Mouse (Mus musculus) midbrain, embryonic 15.5 days (tissue): ENCODE data around the gene Tubgcp6. TPM values are rescaled to one million over a fixed set of nuclear protein-coding genes. Genes with fewer than 3 reads are reported as not detected.

Experiments used
- ATAC-seq: fragments of 200-750 bp; cut with Nextera tagmentation; replicated peaks from 2 replicates; pipeline ENCODE4 v1.8.0; 2017; ENCODE audit warnings: moderate TSS enrichment
- H3K27ac ChIP-seq: fragments of 300-500 bp; sonication (generic); 2 replicates; pipeline ENCODE4 v1.5.1; 2015; ENCODE audit warnings: mild to moderate bottlenecking, inconsistent platforms
- H3K27me3 ChIP-seq: fragments of 300-500 bp; sonication (generic); replicated peaks from 2 replicates; pipeline ENCODE4 v1.6.1; 2015; ENCODE audit warnings: inconsistent platforms
- H3K36me3 ChIP-seq: fragments of 300-500 bp; sonication (generic); replicated peaks from 2 replicates; pipeline ENCODE4 v1.6.1; 2015; ENCODE audit warnings: inconsistent platforms
- H3K4me1 ChIP-seq: fragments of 300-500 bp; sonication (generic); 2 replicates; pipeline ENCODE4 v1.6.1; 2015; ENCODE audit warnings: inconsistent platforms
- H3K4me2 ChIP-seq: fragments of 300-500 bp; sonication (generic); 2 replicates; pipeline ENCODE4 v1.6.1; 2015; ENCODE audit warnings: inconsistent platforms, mild to moderate bottlenecking, moderate library complexity
- H3K4me3 ChIP-seq: fragments of 300-500 bp; sonication (generic); 2 replicates; pipeline ENCODE4 v1.5.1; 2015; ENCODE audit warnings: mild to moderate bottlenecking, inconsistent platforms
- H3K9ac ChIP-seq: fragments of 300-500 bp; sonication (generic); 2 replicates; pipeline ENCODE4 v1.6.1; 2015; ENCODE audit warnings: mild to moderate bottlenecking, inconsistent platforms
- H3K9me3 ChIP-seq: fragments of 300-500 bp; sonication (generic); 2 replicates; pipeline ENCODE4 v1.6.1; 2016; ENCODE audit warnings: inconsistent platforms
- WGBS: fragments of 180-500 bp; shearing (Covaris S2); methylation state at CpG from one replicate; pipeline ENCODE4 v1.1.7; 2015; ENCODE audit warnings: mixed read lengths; 5-methylcytosine and 5-hydroxymethylcytosine counted together
- polyA plus RNA-seq: library from polyadenylated mRNA; unstranded; fragments of >200 nt; fragmentation: Nextera tagmentation; extraction: Ambion mirVana; gene quantifications from 2 replicates; pipeline ENCODE4 v1.2.1, GENCODE M21; 2015

The Tubgcp6 gene
- polyA plus RNA-seq, 1 experiment from 2014 or later = 20.1 TPM

DNA sequence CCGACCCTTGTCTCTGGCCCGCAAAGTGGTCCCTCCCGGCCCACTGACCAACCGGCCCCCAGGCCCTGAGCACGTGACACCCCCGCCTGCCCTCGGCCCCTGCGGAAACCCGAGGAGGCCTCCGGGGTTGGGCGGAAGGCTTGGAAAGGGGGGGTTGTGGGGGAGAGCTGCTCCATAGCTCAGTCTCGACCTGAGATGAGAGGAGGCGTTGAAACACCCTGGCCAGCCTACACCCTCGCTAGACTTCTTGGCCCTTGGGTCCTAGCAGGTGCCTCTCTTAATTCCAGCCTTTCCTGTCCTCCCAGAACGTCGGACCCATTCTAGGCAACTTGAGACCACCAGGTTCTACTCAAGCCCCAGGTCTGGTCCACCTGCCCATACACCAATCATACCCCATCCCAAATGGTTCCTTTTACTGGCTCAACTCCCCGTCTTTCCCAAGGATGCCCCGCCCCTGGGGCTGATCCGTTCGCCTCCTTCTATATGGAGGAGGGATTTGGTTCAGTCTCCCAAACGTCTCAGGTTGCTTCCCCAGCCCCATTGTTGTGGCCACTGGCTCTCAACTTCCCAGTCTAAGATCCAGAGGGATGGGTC, 17.8 kb upstream of the Tubgcp6 start, which contains the start of gene Mapk12:
Gene Mapk12, minus strand, starts transcription at position 45 of the 594 bp plus-strand sequence.
- H3K9ac ChIP-seq = peak within 1 kb of the TSS; percentile 53
- H3K36me3 ChIP-seq = 0 out of 2 replicates have a peak, but pooled peaks cover 4% of the 10 kb centered on the region
- WGBS = under 1% methylated on average over 21 of the region's 21 CpGs
- H3K4me2 ChIP-seq = peak within 1 kb of the TSS; percentile 99
- H3K27ac ChIP-seq = no peak within 1 kb of the TSS
- H3K4me3 ChIP-seq = peak within 1 kb of the TSS; percentile 49
- peak; percentile 34 for ATAC-seq
- no peaks in the 10 kb centered on the region for H3K27me3 ChIP-seq
- H3K9me3 ChIP-seq = no peaks in the 10 kb centered on the region
- peaks cover 15% of the 10 kb centered on the region for H3K4me1 ChIP-seq

DNA sequence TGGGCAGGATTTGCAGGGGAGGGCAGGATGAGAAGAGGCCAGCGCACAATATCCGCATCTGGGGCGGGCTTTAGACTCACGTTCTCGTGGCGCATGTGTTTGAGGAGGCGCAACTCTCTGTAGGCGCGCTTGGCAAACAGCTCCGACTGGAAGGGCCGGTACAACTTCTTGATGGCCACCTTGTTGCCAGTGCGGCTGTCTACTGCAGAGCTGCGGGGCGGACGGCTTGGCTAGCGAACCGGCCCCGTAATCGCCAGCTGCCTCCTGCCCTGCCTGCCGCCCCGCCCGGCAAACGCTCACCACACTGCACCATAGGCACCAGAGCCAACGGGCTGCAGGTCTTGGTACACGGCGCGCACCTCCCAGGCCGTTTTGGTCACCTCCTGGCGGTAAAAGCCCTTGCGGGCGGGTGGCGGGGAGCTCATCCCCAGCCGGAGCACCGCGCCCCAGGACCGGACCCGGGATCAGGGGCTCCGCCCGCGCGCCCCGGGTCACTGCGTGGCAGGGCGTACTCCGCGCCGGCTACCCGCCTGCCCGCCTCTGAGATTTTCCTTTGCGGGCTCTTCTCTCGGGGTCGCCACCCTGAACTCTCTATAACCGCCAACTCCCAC, 17.2 kb upstream of the Tubgcp6 start:
- Histone ChIP-seq H3K4me1 (peaks cover 15% of the 10 kb centered on the region), H3K27me3 (no peaks in the 10 kb centered on the region), H3K4me2 (peak overlapping the region; percentile 99), H3K9me3 (no peaks in the 10 kb centered on the region), H3K36me3 (0 out of 2 replicates have a peak, but pooled peaks cover 4% of the 10 kb centered on the region), H3K4me3 (peak overlapping the region; percentile 49), H3K9ac (peak overlapping the region; percentile 53), H3K27ac (no peak overlapping the region)
- WGBS = under 1% methylated on average over 53 of the region's 53 CpGs
- ATAC-seq = peak; percentile 34

DNA sequence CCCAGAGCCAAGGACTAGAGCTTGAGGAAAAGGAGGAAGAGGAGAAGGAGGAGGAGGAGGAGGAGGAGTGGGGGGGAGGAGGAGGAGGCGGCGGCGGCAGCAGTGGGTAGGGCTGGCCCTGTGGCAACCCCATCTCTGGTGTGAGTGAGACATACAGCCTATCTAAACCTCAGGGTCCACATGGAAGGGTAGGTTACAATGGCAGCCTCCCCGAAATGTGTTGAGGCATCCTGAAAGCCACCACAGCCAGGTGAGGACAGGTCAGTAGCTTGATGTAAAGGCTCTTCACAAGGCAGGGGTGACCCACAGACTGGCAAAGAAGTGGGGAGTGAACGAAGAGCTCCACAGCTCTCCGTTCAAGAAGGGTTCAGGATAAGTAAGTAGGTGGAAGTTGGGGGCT, 15.6 kb upstream of the Tubgcp6 start:
- H3K4me2 ChIP-seq = no peak overlapping the region
- WGBS = 95% methylated on average over 6 of the region's 6 CpGs

DNA sequence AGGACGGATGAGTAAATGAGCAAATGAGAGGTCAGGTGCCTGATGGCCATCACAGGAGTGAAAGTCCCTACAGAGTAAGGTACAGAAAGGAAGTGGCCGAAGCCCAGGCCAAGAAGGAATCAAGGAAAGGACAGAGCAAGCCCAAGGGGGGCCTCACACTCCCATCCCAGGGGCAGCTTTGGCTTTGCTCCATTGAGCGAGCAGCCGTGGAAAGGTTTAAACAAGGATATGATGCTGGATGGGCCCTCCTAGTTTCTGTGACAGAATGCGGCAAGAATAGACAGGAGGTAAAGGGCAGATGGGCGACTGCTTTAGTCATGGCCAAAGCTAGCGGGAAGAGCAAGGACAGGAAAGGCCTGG, 15.1 kb upstream of the Tubgcp6 start:
- no peak overlapping the region for H3K27ac ChIP-seq
- no peaks in the 10 kb centered on the region for H3K36me3 ChIP-seq
- no peaks in the 10 kb centered on the region for H3K9me3 ChIP-seq
- H3K27me3 ChIP-seq = no peaks in the 10 kb centered on the region
- peaks cover 15% of the 10 kb centered on the region for H3K4me1 ChIP-seq
- 88% methylated on average over 7 of the region's 7 CpGs for WGBS
- no peak overlapping the region for H3K4me3 ChIP-seq
- no peak overlapping the region for H3K9ac ChIP-seq
- no peak for ATAC-seq
- no peak overlapping the region for H3K4me2 ChIP-seq

More for the DNA sequence above, 15.6 kb upstream of the Tubgcp6 start:
- peaks cover 15% of the 10 kb centered on the region for H3K4me1 ChIP-seq
- H3K9me3 ChIP-seq = no peaks in the 10 kb centered on the region
- H3K27me3 ChIP-seq = no peaks in the 10 kb centered on the region
- no peak overlapping the region for H3K9ac ChIP-seq
- H3K27ac ChIP-seq = no peak overlapping the region
- no peak overlapping the region for H3K4me3 ChIP-seq
- ATAC-seq = no peak
- no peaks in the 10 kb centered on the region for H3K36me3 ChIP-seq

DNA sequence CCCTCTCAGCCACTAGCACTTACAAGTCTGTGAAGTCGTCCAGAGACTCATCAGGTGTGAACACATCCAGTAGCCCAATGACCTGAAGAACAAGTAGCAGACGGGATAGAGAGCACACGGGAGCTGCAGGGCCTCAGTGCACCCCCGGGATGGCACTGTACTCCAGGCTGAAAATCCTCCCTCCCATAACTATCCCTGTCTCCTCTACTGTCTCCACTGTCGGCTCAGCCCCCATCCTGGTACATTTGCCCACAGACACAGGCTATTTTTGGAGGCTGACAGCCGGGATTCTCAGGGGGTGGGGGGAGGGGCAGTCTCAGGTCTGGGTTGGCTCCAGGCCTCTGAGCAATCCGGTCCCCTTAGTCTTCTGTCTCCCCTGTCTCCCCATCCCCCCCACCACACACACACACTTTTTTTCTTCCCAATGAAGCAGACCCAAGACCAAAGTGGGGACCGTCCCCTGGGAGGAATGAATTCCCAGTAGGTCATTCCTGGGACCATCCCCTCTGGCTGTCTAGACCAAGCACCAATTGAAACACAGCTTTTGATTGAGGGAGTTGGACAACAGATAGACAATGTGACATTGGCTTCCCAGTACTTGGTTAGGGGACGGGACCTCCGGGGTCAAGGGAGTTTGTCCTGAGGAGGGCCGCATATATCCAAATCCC, 14.6 kb upstream of the Tubgcp6 start:
- Histone ChIP-seq H3K4me1 (peaks cover 15% of the 10 kb centered on the region), H3K27me3 (no peaks in the 10 kb centered on the region), H3K4me3 (no peak overlapping the region), H3K27ac (no peak overlapping the region), H3K4me2 (no peak overlapping the region), H3K36me3 (no peaks in the 10 kb centered on the region), H3K9ac (no peak overlapping the region), H3K9me3 (no peaks in the 10 kb centered on the region)
- ATAC-seq = no peak
- WGBS = 73% methylated on average over 11 of the region's 11 CpGs

DNA sequence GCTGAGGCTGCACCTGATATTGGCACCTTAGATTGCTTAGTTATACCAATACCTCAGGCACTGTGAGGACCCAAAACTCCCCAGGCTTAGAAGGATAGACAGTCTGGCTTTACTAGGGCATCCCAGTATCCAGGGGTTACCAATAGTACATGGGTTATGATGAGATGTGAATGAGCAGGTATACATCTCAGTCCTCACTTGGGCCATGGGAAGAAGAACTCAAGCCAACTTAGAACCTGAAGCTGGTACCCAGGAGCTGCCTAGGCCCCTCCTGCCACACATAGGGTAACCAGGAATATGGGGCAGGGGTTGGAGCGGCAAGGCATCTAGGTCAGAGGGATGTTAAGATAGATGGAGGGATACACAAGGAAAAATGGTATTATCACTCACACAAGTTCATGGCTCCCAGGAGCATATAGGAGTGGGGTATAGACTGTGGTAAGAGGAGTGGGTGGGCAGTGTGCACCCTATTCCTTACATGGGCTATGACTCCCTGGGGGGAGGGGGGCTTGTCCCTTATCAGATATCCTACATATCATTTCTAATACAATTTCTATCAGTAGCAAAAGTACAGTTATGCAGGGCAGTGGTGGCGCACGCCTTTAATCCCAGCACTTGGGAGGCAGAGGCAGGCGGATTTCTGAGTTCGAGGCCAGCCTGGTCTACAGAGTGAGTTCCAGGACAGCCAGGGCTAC, 13.7 kb upstream of the Tubgcp6 start:
- Histone ChIP-seq H3K36me3 (no peaks in the 10 kb centered on the region), H3K4me3 (no peak overlapping the region), H3K9ac (no peak overlapping the region), H3K4me2 (no peak overlapping the region), H3K4me1 (peaks cover 15% of the 10 kb centered on the region), H3K27me3 (no peaks in the 10 kb centered on the region), H3K27ac (no peak overlapping the region), H3K9me3 (no peaks in the 10 kb centered on the region)
- WGBS = over 99% methylated on average over 5 of the region's 5 CpGs
- no peak for ATAC-seq

DNA sequence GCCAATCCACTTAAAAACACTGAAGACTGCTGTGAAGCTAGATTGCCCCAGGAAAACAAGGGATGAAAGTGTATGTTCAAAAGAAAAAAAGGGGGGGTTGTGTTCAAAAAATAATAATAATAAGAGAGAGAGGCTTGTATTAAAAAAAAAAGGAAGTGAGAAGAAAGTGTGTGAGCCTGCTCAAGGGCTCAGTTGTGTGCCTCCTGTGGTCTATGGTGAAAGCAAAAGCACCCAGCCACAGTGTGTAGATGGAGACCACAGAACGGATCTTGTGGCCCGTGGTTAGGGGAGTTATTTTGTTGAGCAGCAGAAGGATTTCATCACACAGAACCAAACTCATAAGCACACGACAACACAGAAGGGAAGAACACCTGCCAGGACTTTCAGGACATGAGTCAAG, 8.4 kb upstream of the Tubgcp6 start:
- Histone ChIP-seq H3K27me3 (no peaks in the 10 kb centered on the region), H3K4me1 (peaks cover 18% of the 10 kb centered on the region), H3K27ac (no peak overlapping the region), H3K9ac (no peak overlapping the region), H3K36me3 (no peaks in the 10 kb centered on the region), H3K4me3 (no peak overlapping the region), H3K9me3 (no peaks in the 10 kb centered on the region), H3K4me2 (no peak overlapping the region)
- no peak for ATAC-seq
- WGBS = 95% methylated on average over 3 of the region's 3 CpGs

DNA sequence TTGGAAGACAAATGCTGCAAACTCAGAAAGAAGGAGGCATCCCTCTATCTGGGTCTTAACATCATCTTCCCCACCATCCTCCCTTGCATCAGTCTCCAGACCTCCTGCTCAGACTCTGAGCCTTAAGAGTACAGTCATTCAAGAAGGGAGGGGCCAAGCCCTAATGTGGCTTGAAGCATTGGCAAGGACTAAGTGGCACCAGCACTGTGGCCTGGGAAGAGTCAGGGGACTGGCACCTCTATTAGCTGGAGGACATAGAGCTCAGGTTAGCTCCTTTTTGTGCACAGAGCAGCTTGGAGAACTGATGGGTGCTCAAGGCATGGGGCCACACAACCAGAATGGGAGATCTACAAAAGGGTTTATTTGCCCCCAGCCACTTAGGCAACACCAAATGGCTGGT, 7.3 kb upstream of the Tubgcp6 start:
- H3K4me2 ChIP-seq = no peak overlapping the region
- H3K9me3 ChIP-seq = no peaks in the 10 kb centered on the region
- no peak overlapping the region for H3K27ac ChIP-seq
- no peaks in the 10 kb centered on the region for H3K27me3 ChIP-seq
- no peak overlapping the region for H3K4me3 ChIP-seq
- no peaks in the 10 kb centered on the region for H3K36me3 ChIP-seq
- H3K9ac ChIP-seq = no peak overlapping the region
- ATAC-seq = no peak
- peaks cover 18% of the 10 kb centered on the region for H3K4me1 ChIP-seq

DNA sequence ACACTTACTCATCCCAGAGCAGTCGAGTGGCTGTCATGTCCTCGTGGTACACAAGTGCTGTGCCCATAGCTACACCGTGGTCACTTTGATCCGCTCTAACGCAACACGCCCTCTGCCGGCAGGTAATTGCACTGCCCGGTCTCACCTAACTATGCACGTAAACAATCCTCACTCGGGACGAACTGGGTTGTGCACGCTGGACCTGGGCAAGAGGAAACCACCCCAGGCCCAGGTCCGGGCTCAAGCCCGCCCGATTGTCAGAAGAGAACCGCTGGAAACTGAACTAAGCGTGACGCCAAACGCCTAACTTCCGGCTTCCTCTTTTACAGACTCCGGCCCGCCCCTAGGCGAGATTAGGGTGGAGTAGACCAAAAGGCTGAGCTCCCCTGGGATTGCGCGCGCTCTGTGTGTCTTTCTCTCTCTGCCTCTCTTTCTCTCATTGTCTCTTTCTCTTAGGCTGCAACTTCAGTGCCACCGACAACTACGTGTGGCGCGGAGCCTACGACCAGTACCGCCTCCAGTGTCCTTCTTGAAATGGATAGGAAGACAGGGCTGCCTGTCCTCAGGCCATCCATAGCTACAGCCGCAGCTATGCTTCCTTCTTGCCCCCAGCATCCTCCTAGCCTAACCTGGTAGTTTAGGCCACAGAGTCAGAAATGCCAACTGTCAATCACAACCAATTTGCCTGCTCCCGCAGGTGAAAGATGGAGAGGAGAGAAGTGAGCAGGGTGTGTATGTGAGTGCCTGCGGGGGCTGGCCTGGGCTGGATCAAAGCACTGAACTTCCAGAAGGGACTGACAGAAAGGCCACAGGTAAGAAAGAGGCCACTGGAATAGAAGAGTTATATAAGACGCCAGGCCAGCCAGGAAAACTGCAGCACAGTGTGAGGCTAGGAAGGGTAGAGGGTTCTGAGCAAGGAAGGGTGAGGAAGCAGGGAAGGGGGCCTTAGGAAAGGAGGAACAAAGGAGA, 5.8 kb upstream of the Tubgcp6 start, which contains the start of gene Hdac10:
Gene Hdac10, minus strand, starts transcription at position 319 of the 969 bp plus-strand sequence.
- WGBS = 3% methylated on average over 36 of the region's 36 CpGs
- peak within 1 kb of the TSS; percentile 44 for H3K9ac ChIP-seq
- peak within 1 kb of the TSS; percentile 69 for H3K4me2 ChIP-seq
- no peaks in the 10 kb centered on the region for H3K36me3 ChIP-seq
- H3K4me3 ChIP-seq = peak within 1 kb of the TSS; percentile 59
- no peaks in the 10 kb centered on the region for H3K27me3 ChIP-seq
- H3K4me1 ChIP-seq = peaks cover 25% of the 10 kb centered on the region
- H3K27ac ChIP-seq = peak within 1 kb of the TSS; percentile 85
- ATAC-seq = peak; percentile 84
- no peaks in the 10 kb centered on the region for H3K9me3 ChIP-seq

DNA sequence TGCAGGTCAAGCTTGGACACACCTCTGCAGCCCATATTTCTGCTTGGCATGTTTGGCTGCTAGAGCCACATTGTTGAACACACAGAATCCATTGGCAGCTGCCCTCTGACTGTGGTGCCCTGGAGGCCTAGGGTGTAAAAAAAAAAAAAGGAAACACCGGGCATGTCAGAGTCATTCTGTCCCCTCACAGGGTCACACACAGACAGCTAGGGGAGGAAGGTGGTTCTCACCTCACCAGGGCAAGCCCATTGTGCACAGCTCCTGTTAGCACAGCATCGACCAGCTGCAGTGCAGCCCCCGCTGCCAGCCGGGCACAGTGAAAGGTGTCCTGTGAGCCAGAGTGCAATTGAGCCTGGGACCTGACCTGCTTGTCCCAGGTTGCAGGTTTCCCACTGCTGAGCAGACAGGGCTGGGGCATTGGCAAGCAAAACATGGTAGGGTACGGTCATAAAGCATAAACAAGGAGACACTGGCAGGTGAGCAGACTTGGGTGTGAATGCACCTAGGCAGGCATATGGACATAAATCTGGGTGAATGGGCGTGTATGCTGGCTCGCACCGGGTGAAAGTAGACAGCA, 4.5 kb upstream of the Tubgcp6 start:
- H3K27me3 ChIP-seq = no peaks in the 10 kb centered on the region
- peak overlapping the region; percentile 85; the same call in 1 of the 2 replicates for H3K27ac ChIP-seq
- no peaks in the 10 kb centered on the region for H3K9me3 ChIP-seq
- ATAC-seq = no peak
- H3K36me3 ChIP-seq = no peaks in the 10 kb centered on the region
- peak overlapping the region; percentile 44 for H3K9ac ChIP-seq
- H3K4me2 ChIP-seq = peak overlapping the region; percentile 69
- H3K4me1 ChIP-seq = peaks cover 32% of the 10 kb centered on the region
- 81% methylated on average over 8 of the region's 8 CpGs for WGBS
- H3K4me3 ChIP-seq = peak overlapping the region; percentile 59

DNA sequence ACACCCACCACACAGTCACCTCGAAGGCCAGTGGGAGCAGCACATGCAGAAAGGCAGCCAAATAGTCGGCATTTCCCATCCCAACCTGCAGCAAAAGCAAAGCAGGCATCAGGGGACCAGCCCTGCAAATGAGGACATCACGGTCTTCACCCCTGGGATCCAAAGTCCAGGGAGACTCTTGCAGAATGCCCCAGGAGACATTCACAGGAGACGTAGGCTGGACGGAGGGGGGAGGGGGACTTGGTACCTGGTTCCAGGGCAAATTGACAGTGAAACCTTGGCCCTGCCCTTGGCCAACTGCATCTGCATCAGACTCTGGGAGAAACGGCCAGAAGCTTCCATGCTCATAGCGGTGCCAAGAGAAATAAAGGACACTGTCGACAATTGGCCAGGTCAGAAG, 3.7 kb upstream of the Tubgcp6 start:
- Histone ChIP-seq H3K9ac (no peak overlapping the region), H3K4me3 (no peak overlapping the region), H3K4me2 (no peak overlapping the region), H3K36me3 (no peaks in the 10 kb centered on the region), H3K27me3 (no peaks in the 10 kb centered on the region), H3K4me1 (peaks cover 40% of the 10 kb centered on the region), H3K9me3 (no peaks in the 10 kb centered on the region), H3K27ac (no peak overlapping the region)
- WGBS = 89% methylated on average over 8 of the region's 8 CpGs
- ATAC-seq = no peak
